Mouse (Mus musculus): Measurements from ENCODE around the gene Cdc37l1. TPM values are rescaled to one million over a fixed set of nuclear protein-coding genes. Genes with fewer than 3 reads are reported as not detected.
A peak's percentile ranks its signal among the peaks of the same experiment; 100 is the strongest.

Gene Cdc37l1
- polyA plus RNA-seq, 1 experiment from 2014 or later, result 48.8 TPM

DNA sequence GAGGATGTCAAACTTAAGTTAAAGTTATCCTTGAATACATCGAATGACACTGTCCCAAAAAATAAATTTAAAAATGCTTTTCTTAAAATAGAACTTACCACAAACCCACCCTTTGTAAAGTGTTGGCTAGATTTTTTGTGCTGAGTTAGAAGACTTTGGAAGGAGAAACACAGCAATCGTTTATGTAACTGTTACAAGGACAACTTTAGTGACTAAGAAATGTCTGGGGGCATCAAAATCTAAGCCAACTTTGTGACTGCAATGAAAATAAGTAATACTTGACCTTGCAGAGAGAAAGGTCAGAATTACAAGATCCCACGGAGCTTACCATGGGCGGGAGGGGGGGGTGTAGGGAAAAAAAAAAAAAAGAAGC, 56.8 kb downstream of the Cdc37l1 start:
- no peak for ATAC-seq (ENCODE audit: insufficient number of reproducible peaks, insufficient read depth, low FRiP score, low TSS enrichment, low read depth)
- Histone ChIP-seq H3K27ac (peak overlapping the region; percentile 87), H3K4me3 (replicated peaks) (peak overlapping the region; percentile 79), H3K36me3 (0 out of 2 replicates have a peak, but pooled peaks cover 2% of the 10 kb centered on the region), H3K27me3 (no peaks in the 10 kb centered on the region), H3K9ac (replicated peaks) (peak overlapping the region; percentile 80), H3K4me1 (replicated peaks) (peaks cover 20% of the 10 kb centered on the region; the same call in 1 of the 2 replicates), H3K4me2 (peak overlapping the region; percentile 66), H3K9me3 (no peaks in the 10 kb centered on the region)
- WGBS, result 34% methylated on average over 4 of the region's 4 CpGs

- peaks cover 20% of the 10 kb centered on the region; the same call in 1 of the 2 replicates for H3K4me1 ChIP-seq (replicated peaks)
- H3K27ac ChIP-seq, result peak within 1 kb of the TSS; percentile 87
- peak within 1 kb of the TSS; percentile 80 for H3K9ac ChIP-seq (replicated peaks)
- peak within 1 kb of the TSS; percentile 66 for H3K4me2 ChIP-seq
- ATAC-seq (ENCODE audit: insufficient number of reproducible peaks, insufficient read depth, low FRiP score, low TSS enrichment, low read depth), result peak; percentile 87
- no peaks in the 10 kb centered on the region for H3K9me3 ChIP-seq
- H3K4me3 ChIP-seq (replicated peaks), result peak within 1 kb of the TSS; percentile 79
- H3K27me3 ChIP-seq, result no peaks in the 10 kb centered on the region
- H3K36me3 ChIP-seq, result no peaks in the 10 kb centered on the region
- 1% methylated on average over 68 of the region's 68 CpGs for WGBS
Measured at GRCm38 (mm10) chr19:29047334-29048170, 57.4 kb downstream of the Cdc37l1 start, which contains the start of gene Ak3. Gene Ak3 (minus strand): TSS chr19:29047961.

DNA sequence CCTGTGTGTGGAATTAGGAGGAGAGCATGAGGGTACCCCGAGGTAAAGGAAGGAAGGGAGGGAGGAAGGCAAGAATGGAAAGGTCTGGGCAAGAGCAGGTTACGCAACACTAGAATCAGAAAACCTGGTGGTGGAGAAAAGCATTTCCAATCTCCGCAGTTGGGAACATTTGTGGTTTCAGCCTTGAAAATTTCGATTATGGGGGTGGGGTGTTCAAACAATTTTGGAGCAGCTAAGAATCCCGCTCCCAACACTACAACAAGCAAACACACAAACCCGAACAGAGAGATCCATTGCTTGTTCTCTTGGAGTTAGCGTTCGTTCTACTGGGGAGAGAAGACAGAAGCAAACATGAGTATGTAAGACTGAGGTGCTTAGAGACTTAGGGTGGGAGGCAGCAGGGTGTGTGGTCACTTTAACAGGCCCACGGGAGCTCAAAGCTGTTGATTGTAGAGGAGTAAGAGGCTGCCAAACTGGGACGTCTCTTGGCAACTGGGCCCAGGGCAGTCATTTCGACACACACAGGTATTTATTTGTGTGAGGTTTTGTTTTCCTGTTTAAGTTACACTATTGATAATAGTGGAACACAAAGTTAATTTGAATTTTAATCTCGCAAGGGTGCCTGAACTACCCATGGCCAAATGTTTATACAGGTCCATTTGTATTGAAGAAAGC, 59.4 kb downstream of the Cdc37l1 start:
- H3K4me3 ChIP-seq (replicated peaks), result no peak overlapping the region
- no peak overlapping the region for H3K9ac ChIP-seq (replicated peaks)
- 78% methylated on average over 12 of the region's 12 CpGs for WGBS
- H3K4me1 ChIP-seq (replicated peaks), result peaks cover 20% of the 10 kb centered on the region; the same call in 1 of the 2 replicates
- H3K27ac ChIP-seq, result no peak overlapping the region
- no peaks in the 10 kb centered on the region for H3K36me3 ChIP-seq
- no peaks in the 10 kb centered on the region for H3K27me3 ChIP-seq
- ATAC-seq (ENCODE audit: insufficient number of reproducible peaks, insufficient read depth, low FRiP score, low TSS enrichment, low read depth), result no peak
- H3K9me3 ChIP-seq, result 0 out of 2 replicates have a peak, but pooled peaks cover 4% of the 10 kb centered on the region
- no peak overlapping the region for H3K4me2 ChIP-seq

- H3K4me3 ChIP-seq (replicated peaks), result no peak overlapping the region
- H3K9me3 ChIP-seq, result 0 out of 2 replicates have a peak, but pooled peaks cover 4% of the 10 kb centered on the region
- no peaks in the 10 kb centered on the region for H3K36me3 ChIP-seq
- H3K27ac ChIP-seq, result no peak overlapping the region
- peaks cover 16% of the 10 kb centered on the region; the same call in 1 of the 2 replicates for H3K4me1 ChIP-seq (replicated peaks)
- WGBS, result 81% methylated on average over 9 of the region's 9 CpGs
- H3K27me3 ChIP-seq, result no peaks in the 10 kb centered on the region
- no peak for ATAC-seq (ENCODE audit: insufficient number of reproducible peaks, insufficient read depth, low FRiP score, low TSS enrichment, low read depth)
- no peak overlapping the region for H3K4me2 ChIP-seq
- no peak overlapping the region for H3K9ac ChIP-seq (replicated peaks)
Measured at GRCm38 (mm10) chr19:29050186-29050980, 60.2 kb downstream of the Cdc37l1 start.

DNA sequence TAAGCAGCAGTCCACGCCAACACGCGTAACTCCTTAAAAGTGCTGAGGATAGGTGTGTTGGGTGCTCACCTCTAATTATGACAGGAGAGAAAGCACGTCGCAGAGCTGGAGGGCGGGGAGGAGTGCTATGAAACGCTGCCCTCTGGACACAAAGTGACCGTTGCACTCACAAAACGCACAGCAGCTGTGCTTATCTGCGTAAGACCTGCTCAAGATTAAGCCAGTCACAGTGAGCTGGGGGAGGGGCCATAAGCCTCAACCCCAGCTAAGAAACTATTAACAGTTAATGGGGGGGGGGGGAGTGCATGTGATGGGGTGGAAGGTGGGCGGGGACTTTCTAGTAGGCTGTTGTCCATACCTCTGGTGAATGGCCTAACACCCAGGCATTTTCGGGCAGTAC, 62.6 kb downstream of the Cdc37l1 start:
- H3K27ac ChIP-seq, result no peak overlapping the region
- H3K9ac ChIP-seq (replicated peaks), result no peak overlapping the region
- H3K4me2 ChIP-seq, result no peak overlapping the region
- no peaks in the 10 kb centered on the region for H3K36me3 ChIP-seq
- 91% methylated on average over 12 of the region's 12 CpGs for WGBS
- H3K4me3 ChIP-seq (replicated peaks), result no peak overlapping the region
- ATAC-seq (ENCODE audit: insufficient number of reproducible peaks, insufficient read depth, low FRiP score, low TSS enrichment, low read depth), result no peak
- H3K9me3 ChIP-seq, result 0 out of 2 replicates have a peak, but pooled peaks cover 4% of the 10 kb centered on the region
- no peaks in the 10 kb centered on the region for H3K27me3 ChIP-seq
- H3K4me1 ChIP-seq (replicated peaks), result 0 out of 2 replicates have a peak, but pooled peaks cover 4% of the 10 kb centered on the region

DNA sequence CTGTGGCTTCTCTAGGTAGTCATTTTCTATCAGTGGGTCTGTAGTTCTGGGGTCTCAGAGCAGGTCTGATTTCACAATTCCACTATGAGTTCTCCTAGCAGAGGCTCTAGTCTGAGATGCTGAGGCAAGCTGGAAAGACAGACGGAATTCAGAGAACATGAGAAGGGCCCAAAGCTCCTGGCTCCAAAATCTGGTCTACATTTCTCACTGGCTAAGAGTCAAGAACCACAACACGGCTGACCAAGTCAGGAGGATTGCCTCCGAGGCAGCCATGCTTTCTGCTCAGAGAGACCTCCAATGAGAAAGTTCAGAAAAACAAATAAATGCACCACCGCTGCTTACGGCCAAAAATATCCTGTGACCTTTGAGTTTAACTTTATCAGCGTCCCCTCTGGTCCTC, 64.4 kb downstream of the Cdc37l1 start:
- no peak overlapping the region for H3K4me2 ChIP-seq
- H3K27ac ChIP-seq, result no peak overlapping the region
- no peaks in the 10 kb centered on the region for H3K36me3 ChIP-seq
- H3K9ac ChIP-seq (replicated peaks), result no peak overlapping the region
- no peaks in the 10 kb centered on the region for H3K4me1 ChIP-seq (replicated peaks)
- H3K9me3 ChIP-seq, result 0 out of 2 replicates have a peak, but pooled peaks cover 4% of the 10 kb centered on the region
- WGBS, result 76% methylated on average over 6 of the region's 6 CpGs
- no peak overlapping the region for H3K4me3 ChIP-seq (replicated peaks)
- no peaks in the 10 kb centered on the region for H3K27me3 ChIP-seq
- no peak for ATAC-seq (ENCODE audit: insufficient number of reproducible peaks, insufficient read depth, low FRiP score, low TSS enrichment, low read depth)

DNA sequence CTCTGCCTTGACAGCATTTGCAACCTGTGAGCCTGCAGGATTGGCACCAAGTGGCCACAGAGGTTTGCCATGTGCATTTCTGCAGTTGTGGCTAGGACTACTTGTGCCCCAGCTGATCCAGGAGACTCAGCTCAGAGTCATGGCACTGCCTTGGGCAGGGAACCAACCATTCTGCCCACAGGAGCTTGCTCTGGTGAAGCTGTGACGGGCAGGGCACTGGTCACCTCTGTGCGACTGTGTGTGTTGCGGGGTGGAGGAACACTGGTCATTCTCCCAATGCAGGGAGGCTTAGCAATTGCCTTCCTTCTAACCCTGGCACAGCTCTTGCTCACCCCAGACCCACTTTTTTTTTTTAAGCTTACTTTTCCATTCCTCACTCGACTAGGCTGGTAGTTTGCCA, 65.3 kb downstream of the Cdc37l1 start:
- peaks cover 5% of the 10 kb centered on the region for H3K4me1 ChIP-seq (replicated peaks)
- no peaks in the 10 kb centered on the region for H3K27me3 ChIP-seq
- no peaks in the 10 kb centered on the region for H3K36me3 ChIP-seq
- H3K4me2 ChIP-seq, result no peak overlapping the region
- no peak for ATAC-seq (ENCODE audit: insufficient number of reproducible peaks, insufficient read depth, low FRiP score, low TSS enrichment, low read depth)
- no peak overlapping the region for H3K9ac ChIP-seq (replicated peaks)
- 81% methylated on average over 4 of the region's 4 CpGs for WGBS
- no peak overlapping the region for H3K27ac ChIP-seq
- H3K9me3 ChIP-seq, result 0 out of 2 replicates have a peak, but pooled peaks cover 4% of the 10 kb centered on the region
- H3K4me3 ChIP-seq (replicated peaks), result no peak overlapping the region

GRCm38 (mm10) chr19:29058741-29059140, 68.6 kb downstream of the Cdc37l1 start:
- Histone ChIP-seq H3K27ac (no peak overlapping the region), H3K9me3 (no peaks in the 10 kb centered on the region), H3K4me3 (replicated peaks) (no peak overlapping the region), H3K4me2 (no peak overlapping the region), H3K4me1 (replicated peaks) (peaks cover 10% of the 10 kb centered on the region), H3K27me3 (no peaks in the 10 kb centered on the region), H3K36me3 (no peaks in the 10 kb centered on the region), H3K9ac (replicated peaks) (no peak overlapping the region)
- WGBS, result 89% methylated on average over 5 of the region's 5 CpGs
- ATAC-seq (ENCODE audit: insufficient number of reproducible peaks, insufficient read depth, low FRiP score, low TSS enrichment, low read depth), result no peak

GRCm38 (mm10) chr19:29059688-29060087, 69.5 kb downstream of the Cdc37l1 start:
- Histone ChIP-seq H3K27ac (no peak overlapping the region), H3K4me2 (no peak overlapping the region), H3K9ac (replicated peaks) (no peak overlapping the region), H3K9me3 (no peaks in the 10 kb centered on the region), H3K4me3 (replicated peaks) (no peak overlapping the region), H3K27me3 (no peaks in the 10 kb centered on the region), H3K4me1 (replicated peaks) (peaks cover 10% of the 10 kb centered on the region), H3K36me3 (no peaks in the 10 kb centered on the region)
- no peak for ATAC-seq (ENCODE audit: insufficient number of reproducible peaks, insufficient read depth, low FRiP score, low TSS enrichment, low read depth)
- WGBS, result 81% methylated on average over 2 of the region's 2 CpGs

DNA sequence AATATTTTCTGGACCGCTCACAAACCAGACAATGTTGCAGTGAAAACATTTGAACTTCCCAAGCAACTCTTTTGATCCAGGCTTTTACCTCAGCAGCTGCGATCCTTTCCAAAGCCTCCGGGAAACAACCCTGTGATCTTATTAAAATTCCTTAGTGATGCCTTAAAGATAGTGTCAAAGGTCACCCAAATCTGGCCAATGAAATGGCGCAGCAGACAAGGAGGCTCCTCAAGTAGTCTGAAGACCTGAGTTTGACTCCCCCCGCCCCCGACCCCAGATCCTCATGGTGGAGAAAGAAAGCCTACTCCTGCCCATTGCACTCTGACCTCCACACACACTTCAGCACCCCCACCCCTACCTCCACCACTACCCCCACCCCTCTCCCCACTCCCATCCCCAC, 70.1 kb downstream of the Cdc37l1 start:
- Histone ChIP-seq H3K4me3 (replicated peaks) (no peak overlapping the region), H3K27me3 (no peaks in the 10 kb centered on the region), H3K36me3 (no peaks in the 10 kb centered on the region), H3K4me2 (no peak overlapping the region), H3K9ac (replicated peaks) (no peak overlapping the region), H3K27ac (no peak overlapping the region), H3K9me3 (no peaks in the 10 kb centered on the region), H3K4me1 (replicated peaks) (peaks cover 10% of the 10 kb centered on the region)
- no peak for ATAC-seq (ENCODE audit: insufficient number of reproducible peaks, insufficient read depth, low FRiP score, low TSS enrichment, low read depth)
- 23% methylated on average over 6 of the region's 6 CpGs for whole genome bisulfite sequencing

GRCm38 (mm10) chr19:29063009-29063408, 72.9 kb downstream of the Cdc37l1 start:
- no peaks in the 10 kb centered on the region for H3K27me3 ChIP-seq
- H3K27ac ChIP-seq, result no peak overlapping the region
- H3K36me3 ChIP-seq, result no peaks in the 10 kb centered on the region
- no peak for ATAC-seq (ENCODE audit: insufficient number of reproducible peaks, insufficient read depth, low FRiP score, low TSS enrichment, low read depth)
- H3K4me3 ChIP-seq (replicated peaks), result no peak overlapping the region
- H3K9ac ChIP-seq (replicated peaks), result no peak overlapping the region
- WGBS, result 80% methylated on average over 5 of the region's 5 CpGs
- H3K4me2 ChIP-seq, result no peak overlapping the region
- no peaks in the 10 kb centered on the region for H3K9me3 ChIP-seq
- H3K4me1 ChIP-seq (replicated peaks), result peaks cover 18% of the 10 kb centered on the region
